Mouse (Mus musculus): ENCODE data around the gene Ttbk2. TPM values are rescaled to one million over a fixed set of nuclear protein-coding genes. Genes with fewer than 3 reads are reported as not detected.

The Ttbk2 gene
- polyA plus RNA-seq, 1 experiment, result 0.67 TPM

GRCm38 (mm10) chr2:120835167-120835566 is 15.2 kb downstream of the Ttbk2 start:
- 76% methylated on average over 4 of the region's 4 CpGs for WGBS
- Histone ChIP-seq H3K27ac (ENCODE audit: control insufficient read depth, insufficient read depth, low read depth, low read length, poor library complexity) (no peak overlapping the region), H3K4me3 (replicated peaks; ENCODE audit: control insufficient read depth, low read depth, low read length) (no peak overlapping the region), H3K4me1 (ENCODE audit: control insufficient read depth, insufficient read depth, low read length) (no peaks in the 10 kb centered on the region)
- no peak for TF ChIP-seq POLR2A (IDR thresholded peaks at IDR 0.05; ENCODE audit: borderline replicate concordance, control insufficient read depth, low read depth, low read length)
- no peak for TF ChIP-seq CTCF (IDR thresholded peaks at IDR 0.05; ENCODE audit: control insufficient read depth, insufficient read depth, low read length)

- Histone ChIP-seq H3K4me3 (replicated peaks; ENCODE audit: control insufficient read depth, low read depth, low read length) (no peak overlapping the region), H3K27ac (ENCODE audit: control insufficient read depth, insufficient read depth, low read depth, low read length, poor library complexity) (no peak overlapping the region), H3K4me1 (ENCODE audit: control insufficient read depth, insufficient read depth, low read length) (no peaks in the 10 kb centered on the region)
- TF ChIP-seq POLR2A (IDR thresholded peaks at IDR 0.05; ENCODE audit: borderline replicate concordance, control insufficient read depth, low read depth, low read length) (no peak), CTCF (IDR thresholded peaks at IDR 0.05; ENCODE audit: control insufficient read depth, insufficient read depth, low read length) (no peak)
- 52% methylated on average over 1 of the region's 1 CpGs for WGBS
These were observed 23.3 kb downstream of the Ttbk2 start for GRCm38 (mm10) chr2:120826936-120827638.

GRCm38 (mm10) chr2:120770265-120770935 is 80.0 kb downstream of the Ttbk2 start:
- Histone ChIP-seq H3K27ac (ENCODE audit: control insufficient read depth, insufficient read depth, low read depth, low read length, poor library complexity) (no peak overlapping the region), H3K4me1 (ENCODE audit: control insufficient read depth, insufficient read depth, low read length) (no peaks in the 10 kb centered on the region), H3K4me3 (replicated peaks; ENCODE audit: control insufficient read depth, low read depth, low read length) (no peak overlapping the region)
- TF ChIP-seq POLR2A (IDR thresholded peaks at IDR 0.05; ENCODE audit: borderline replicate concordance, control insufficient read depth, low read depth, low read length) (no peak), CTCF (IDR thresholded peaks at IDR 0.05; ENCODE audit: control insufficient read depth, insufficient read depth, low read length) (no peak)
- 70% methylated on average over 2 of the region's 2 CpGs for WGBS

GRCm38 (mm10) chr2:120761922-120762321 is 88.5 kb downstream of the Ttbk2 start:
- TF ChIP-seq CTCF (IDR thresholded peaks at IDR 0.05; ENCODE audit: control insufficient read depth, insufficient read depth, low read length) (no peak), POLR2A (IDR thresholded peaks at IDR 0.05; ENCODE audit: borderline replicate concordance, control insufficient read depth, low read depth, low read length) (no peak)
- Histone ChIP-seq H3K4me3 (replicated peaks; ENCODE audit: control insufficient read depth, low read depth, low read length) (no peak overlapping the region), H3K27ac (ENCODE audit: control insufficient read depth, insufficient read depth, low read depth, low read length, poor library complexity) (no peak overlapping the region), H3K4me1 (ENCODE audit: control insufficient read depth, insufficient read depth, low read length) (no peaks in the 10 kb centered on the region)

GRCm38 (mm10) chr2:120748041-120748440 is 102.4 kb downstream of the Ttbk2 start:
- Histone ChIP-seq H3K27ac (ENCODE audit: control insufficient read depth, insufficient read depth, low read depth, low read length, poor library complexity) (no peak overlapping the region), H3K4me3 (replicated peaks; ENCODE audit: control insufficient read depth, low read depth, low read length) (no peak overlapping the region), H3K4me1 (ENCODE audit: control insufficient read depth, insufficient read depth, low read length) (no peaks in the 10 kb centered on the region)
- 85% methylated on average over 2 of the region's 2 CpGs for WGBS
- no peak for TF ChIP-seq POLR2A (IDR thresholded peaks at IDR 0.05; ENCODE audit: borderline replicate concordance, control insufficient read depth, low read depth, low read length)
- TF ChIP-seq CTCF (IDR thresholded peaks at IDR 0.05; ENCODE audit: control insufficient read depth, insufficient read depth, low read length), result no peak

GRCm38 (mm10) chr2:120745496-120745895 is 104.9 kb downstream of the Ttbk2 start:
- H3K27ac ChIP-seq (ENCODE audit: control insufficient read depth, insufficient read depth, low read depth, low read length, poor library complexity), result no peak overlapping the region
- 91% methylated on average over 1 of the region's 1 CpGs for WGBS
- H3K4me3 ChIP-seq (replicated peaks; ENCODE audit: control insufficient read depth, low read depth, low read length), result no peak overlapping the region
- no peaks in the 10 kb centered on the region for H3K4me1 ChIP-seq (ENCODE audit: control insufficient read depth, insufficient read depth, low read length)
- TF ChIP-seq CTCF (IDR thresholded peaks at IDR 0.05; ENCODE audit: control insufficient read depth, insufficient read depth, low read length), result no peak
- TF ChIP-seq POLR2A (IDR thresholded peaks at IDR 0.05; ENCODE audit: borderline replicate concordance, control insufficient read depth, low read depth, low read length), result no peak

- H3K4me3 ChIP-seq (replicated peaks; ENCODE audit: control insufficient read depth, low read depth, low read length), result peak overlapping the region; percentile 37
- peak overlapping the region; percentile 31; the same call in 1 of the 2 replicates for H3K27ac ChIP-seq (ENCODE audit: control insufficient read depth, insufficient read depth, low read depth, low read length, poor library complexity)
- TF ChIP-seq POLR2A (IDR thresholded peaks at IDR 0.05; ENCODE audit: borderline replicate concordance, control insufficient read depth, low read depth, low read length) (no peak), CTCF (IDR thresholded peaks at IDR 0.05; ENCODE audit: control insufficient read depth, insufficient read depth, low read length) (no peak)
- 37% methylated on average over 7 of the region's 7 CpGs for WGBS
- H3K4me1 ChIP-seq (ENCODE audit: control insufficient read depth, insufficient read depth, low read length), result no peaks in the 10 kb centered on the region; the same call in 1 of the 2 replicates
These were observed 118.4 kb downstream of the Ttbk2 start for GRCm38 (mm10) chr2:120731877-120732530.

- TF ChIP-seq POLR2A (IDR thresholded peaks at IDR 0.05; ENCODE audit: borderline replicate concordance, control insufficient read depth, low read depth, low read length) (peak; percentile 97), CTCF (IDR thresholded peaks at IDR 0.05; ENCODE audit: control insufficient read depth, insufficient read depth, low read length) (no peak)
- Histone ChIP-seq H3K4me1 (ENCODE audit: control insufficient read depth, insufficient read depth, low read length) (no peaks in the 10 kb centered on the region; the same call in 1 of the 2 replicates), H3K27ac (ENCODE audit: control insufficient read depth, insufficient read depth, low read depth, low read length, poor library complexity) (peak overlapping the region; percentile 95), H3K4me3 (replicated peaks; ENCODE audit: control insufficient read depth, low read depth, low read length) (peak overlapping the region; percentile 100)
- under 1% methylated on average over 61 of the region's 61 CpGs for WGBS
These were observed 119.1 kb downstream of the Ttbk2 start for GRCm38 (mm10) chr2:120731167-120731862.

Data from bone marrow, adult 2 months (tissue).